ENCODE assay signal across 23 mouse cellular contexts in the genomic region with DNA sequence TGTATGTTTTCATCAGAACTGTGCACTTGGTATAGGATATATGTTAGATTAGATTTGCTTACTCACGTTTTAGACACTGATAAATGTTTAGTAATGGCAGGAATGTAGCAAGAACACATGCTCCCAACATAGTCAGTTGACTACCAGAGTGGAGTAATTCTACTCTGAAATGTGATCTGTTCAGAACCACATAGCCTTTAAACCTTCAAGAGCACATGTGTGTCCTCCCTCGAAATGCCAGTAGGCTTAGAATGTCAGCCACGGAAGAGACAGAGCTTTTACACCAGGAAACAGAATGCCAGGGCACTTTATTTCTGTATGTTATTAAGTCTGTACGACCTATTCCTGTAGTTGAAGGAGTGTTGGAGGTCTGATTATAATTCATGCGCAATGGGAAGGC. TPM values are rescaled to one million over a fixed set of nuclear protein-coding genes. Genes with fewer than 3 reads are reported as not detected.
"Had no signal": no experiment of that assay in that cellular context is flagged by ENCODE, and none has a peak within 500 bp of the region (broad histone marks: within the 10 kb centered on the region; RNA-seq: fewer than 3 reads in every experiment).

No protein-coding gene starts in this region.

- H3K9me3 ChIP-seq: lung, embryonic 15.5 days; megakaryocyte, embryonic 14.5 days; midbrain, embryonic 13.5 days; midbrain, embryonic 15.5 days; neural tube, embryonic 13.5 days; neural tube, embryonic 15.5 days; stomach, embryonic 15.5 days had no signal

- H3K36me3 ChIP-seq: lung, embryonic 15.5 days; midbrain, embryonic 13.5 days; midbrain, embryonic 15.5 days; neural tube, embryonic 13.5 days; neural tube, embryonic 15.5 days; stomach, embryonic 15.5 days had no signal

- ATAC-seq: liver, postnatal 0 days; lung, postnatal 0 days; midbrain, embryonic 13.5 days; midbrain, embryonic 15.5 days had no signal

- H3K9ac ChIP-seq: liver, postnatal 0 days; lung, embryonic 15.5 days; midbrain, embryonic 13.5 days; midbrain, embryonic 15.5 days; neural tube, embryonic 13.5 days; neural tube, embryonic 15.5 days; stomach, embryonic 15.5 days had no signal

- H3K4me2 ChIP-seq: lung, embryonic 15.5 days; midbrain, embryonic 11.5 days; midbrain, embryonic 13.5 days; midbrain, embryonic 15.5 days; neural tube, embryonic 13.5 days; neural tube, embryonic 15.5 days; stomach, embryonic 15.5 days had no signal

- H3K4me3 ChIP-seq: lung, embryonic 15.5 days; megakaryocyte, embryonic 14.5 days; midbrain, embryonic 13.5 days; midbrain, embryonic 15.5 days; neural tube, embryonic 13.5 days; neural tube, embryonic 15.5 days; stomach, embryonic 15.5 days had no signal

- H3K27me3 ChIP-seq: lung, embryonic 15.5 days; midbrain, embryonic 13.5 days; midbrain, embryonic 15.5 days; neural tube, embryonic 13.5 days; neural tube, embryonic 15.5 days; stomach, embryonic 15.5 days had no signal

- DNase-seq: liver, postnatal 0 days; lung, adult 2 months; lung, postnatal 14 days; lung, postnatal 36 days; retina, postnatal 1 day; right cerebral cortex, adult 18-20 months; right cerebral cortex, postnatal 25 days; right cerebral cortex, postnatal 4 days; thymus, adult 2 months; thymus, postnatal 25 days; thymus, postnatal 4 days had no signal

- H3K27ac ChIP-seq: lung, embryonic 15.5 days; macrophage; midbrain, embryonic 13.5 days; midbrain, embryonic 15.5 days; neural tube, embryonic 13.5 days; neural tube, embryonic 15.5 days; stomach, embryonic 15.5 days; stomach, postnatal 0 days had no signal

RNA-seq across cellular contexts. Expression of a gene that starts 51.3 kb away (rescaled TPM):
- total RNA-seq: midbrain, postnatal 0 days had no signal
